9 mouse cellular contexts compared by ENCODE assay signal in genomic region chr10:127197104-127197503, GRCm38 (mm10). TPM values are rescaled to one million over a fixed set of nuclear protein-coding genes. Genes with fewer than 3 reads are reported as not detected.
DNase-seq lines count a peak whose midpoint lies in the region; ATAC-seq and TF ChIP-seq lines count a peak whose summit lies in the region.
"Had no signal": no experiment of that assay in that cellular context is flagged by ENCODE, and none has a peak within 500 bp of the region (broad histone marks: within the 10 kb centered on the region; RNA-seq: fewer than 3 reads in every experiment).

No protein-coding gene starts in this region.

- WGBS in heart, embryonic 13.5 days: 87% methylated on average over 8 of the region's 8 CpGs
- WGBS in hindbrain, postnatal 0 days: 86% methylated on average over 8 of the region's 8 CpGs

- H3K4me2 ChIP-seq in heart, embryonic 13.5 days: no peak overlapping the region
- no peak overlapping the region for H3K4me2 ChIP-seq in hindbrain, postnatal 0 days (ENCODE audit: low read depth, low read length)

- intact Hi-C loops in left cerebral cortex, adult 2 months (cut with DNase I): no loop called here

- H3K4me1 ChIP-seq in heart, embryonic 13.5 days: peaks cover 36% of the 10 kb centered on the region
- H3K4me1 ChIP-seq in G1E (ENCODE audit: insufficient read depth, low read depth, low read length): peaks cover 88% of the 10 kb centered on the region
- H3K4me1 ChIP-seq in hindbrain, postnatal 0 days (ENCODE audit: insufficient read depth, low read length): peaks cover 9% of the 10 kb centered on the region

- H3K9me3 ChIP-seq in heart, embryonic 13.5 days: no peaks in the 10 kb centered on the region
- no peaks in the 10 kb centered on the region for H3K9me3 ChIP-seq in G1E (replicated peaks)
- no peaks in the 10 kb centered on the region for H3K9me3 ChIP-seq in hindbrain, postnatal 0 days (ENCODE audit: low read length)

- H3K27me3 ChIP-seq in heart, embryonic 13.5 days (replicated peaks): no peaks in the 10 kb centered on the region
- H3K27me3 ChIP-seq in G1E (ENCODE audit: insufficient read depth, low read length): no peaks in the 10 kb centered on the region
- no peaks in the 10 kb centered on the region for H3K27me3 ChIP-seq in hindbrain, postnatal 0 days (ENCODE audit: insufficient read depth, low read length)

- no peak overlapping the region for H3K4me3 ChIP-seq in heart, embryonic 13.5 days
- H3K4me3 ChIP-seq in left cerebral cortex, adult 2 months: no peak overlapping the region
- peak overlapping the region; percentile 16; the same call in 1 of the 2 replicates for H3K4me3 ChIP-seq in G1E (ENCODE audit: low read depth, low read length)
- H3K4me3 ChIP-seq in hindbrain, postnatal 0 days (ENCODE audit: low read length): no peak overlapping the region

- H3K36me3 ChIP-seq in heart, embryonic 13.5 days: peaks cover 61% of the 10 kb centered on the region
- peaks cover 71% of the 10 kb centered on the region for H3K36me3 ChIP-seq in G1E (replicated peaks)
- H3K36me3 ChIP-seq in hindbrain, postnatal 0 days (ENCODE audit: insufficient read depth, low read length): peaks cover 5% of the 10 kb centered on the region; the same call in 1 of the 2 replicates

- H3K27ac ChIP-seq in heart, embryonic 13.5 days (replicated peaks): peak overlapping the region; percentile 95
- H3K27ac ChIP-seq in left cerebral cortex, adult 2 months: peak overlapping the region; percentile 99
- H3K27ac ChIP-seq in hindbrain, postnatal 0 days: peak overlapping the region; percentile 36

- no peak for DNase-seq in heart, adult 18-20 months
- no peak for DNase-seq in left cerebral cortex, adult 2 months (ENCODE audit: extremely low spot score in 1 of 2, low spot score in 2 of 2)
- no peak for DNase-seq in left cerebral cortex, adult 18-20 months (ENCODE audit: low spot score in 2 of 2)
- DNase-seq in G1E (ENCODE audit: low spot score): no peak
- DNase-seq in hindbrain, postnatal 0 days (ENCODE audit: low spot score): no peak
- DNase-seq in embryo, embryonic 11 days: no peak

- ATAC-seq in heart, embryonic 13.5 days (ENCODE audit: extremely low read depth, insufficient number of reproducible peaks, low FRiP score, low TSS enrichment): no peak
- ATAC-seq in G1E (ENCODE audit: extremely low read depth, insufficient number of reproducible peaks, low FRiP score, poor library complexity, severe bottlenecking): no peak
- no peak for ATAC-seq in hindbrain, postnatal 0 days
- ATAC-seq in granulocyte monocyte progenitor cell, adult 5-6 weeks (replicated peaks; ENCODE audit: poor library complexity, severe bottlenecking): no peak
- ATAC-seq: inflammation-experienced regulatory T-cells, adult 6 months had no signal

- TF ChIP-seq CTCF in left cerebral cortex, adult 2 months (IDR thresholded peaks at IDR 0.05): no peak
- TF ChIP-seq CTCF in G1E (IDR thresholded peaks at IDR 0.05; ENCODE audit: low read depth, low read length): no peak
- no peak for TF ChIP-seq CTCF in hindbrain, postnatal 0 days (IDR thresholded peaks at IDR 0.05; ENCODE audit: low read depth)

- H3K9ac ChIP-seq in heart, embryonic 13.5 days: no peak overlapping the region
- no peak overlapping the region for H3K9ac ChIP-seq in hindbrain, postnatal 0 days (replicated peaks; ENCODE audit: low read length)

RNA-seq across cellular contexts. Expression of gene Dtx3, which starts 1.6 kb away (rescaled TPM):
- polyA plus RNA-seq in heart, embryonic 13.5 days (2015; fragmentation: Nextera tagmentation; extraction: Ambion mirVana): 65.2 and 67.7 TPM in 2 replicates
- total RNA-seq in heart, adult 18-20 months (2021): 10 to 100 TPM; 18.1 to 21.2 TPM
- total RNA-seq in left cerebral cortex, adult 2 months (2021): 100 to 1,000 TPM; 207 to 223 TPM
- 100 to 1,000 TPM; 198 to 222 TPM for total RNA-seq in left cerebral cortex, adult 18-20 months (2021)
- total RNA-seq in G1E (2014; fragmentation: Nextera tagmentation) (318 and 360 TPM in 2 replicates), G1E (2017) (95.8 and 125 TPM in 2 replicates)
- polyA plus RNA-seq in G1E (2012): 213 and 260 TPM in 2 replicates
- total RNA-seq in hindbrain, postnatal 0 days (2014; rRNA removed): 233 and 240 TPM in 2 replicates
- polyA plus RNA-seq in hindbrain, postnatal 0 days (2015; fragmentation: Nextera tagmentation; extraction: Ambion mirVana): 170 and 185 TPM in 2 replicates
- 51.9 and 54.4 TPM in 2 replicates for total RNA-seq in granulocyte monocyte progenitor cell, adult 5-6 weeks (2014; fragmentation: Nextera tagmentation)
- total RNA-seq in granulocyte monocyte progenitor cell, adult 5-6 weeks (2017): 17.9 and 19.9 TPM in 2 replicates

RNA-seq across cellular contexts. Expression of gene Arhgef25, which starts 7.2 kb away (rescaled TPM):
- 21.4 and 21.6 TPM in 2 replicates for polyA plus RNA-seq in heart, embryonic 13.5 days (2015; fragmentation: Nextera tagmentation; extraction: Ambion mirVana)
- total RNA-seq in heart, adult 18-20 months (2021): 10 to 100 TPM in 1 of 2 experiments, 1 to 10 TPM in 1; 8.9 to 10.1 TPM
- 100 to 1,000 TPM; 198 to 208 TPM for total RNA-seq in left cerebral cortex, adult 2 months (2021)
- 100 to 1,000 TPM; 163 to 215 TPM for total RNA-seq in left cerebral cortex, adult 18-20 months (2021)
- 49.0 and 70.1 TPM in 2 replicates for total RNA-seq in G1E (2014; fragmentation: Nextera tagmentation)
- total RNA-seq in G1E (2017): 43.0 and 51.4 TPM in 2 replicates
- polyA plus RNA-seq in G1E (2012): 98.4 and 120 TPM in 2 replicates
- total RNA-seq in hindbrain, postnatal 0 days (2014; rRNA removed): 61.0 and 65.4 TPM in 2 replicates
- polyA plus RNA-seq in hindbrain, postnatal 0 days (2015; fragmentation: Nextera tagmentation; extraction: Ambion mirVana): 20.3 and 21.6 TPM in 2 replicates
- total RNA-seq in granulocyte monocyte progenitor cell, adult 5-6 weeks (2014; fragmentation: Nextera tagmentation): 3.2 TPM in 1 of 2 replicates, not detected in the other
- total RNA-seq in granulocyte monocyte progenitor cell, adult 5-6 weeks (2017): 0.15 and 0.95 TPM in 2 replicates

RNA-seq across cellular contexts. Expression of gene Pip4k2c, which starts 14.3 kb away (rescaled TPM):
- polyA plus RNA-seq in heart, embryonic 13.5 days (2015; fragmentation: Nextera tagmentation; extraction: Ambion mirVana): 23.2 and 23.8 TPM in 2 replicates
- 10 to 100 TPM; 30.3 to 30.8 TPM for total RNA-seq in heart, adult 18-20 months (2021)
- total RNA-seq in left cerebral cortex, adult 2 months (2021): 100 to 1,000 TPM; 113 to 115 TPM
- 100 to 1,000 TPM; 116 to 121 TPM for total RNA-seq in left cerebral cortex, adult 18-20 months (2021)
- total RNA-seq in G1E (2014; fragmentation: Nextera tagmentation) (136 and 141 TPM in 2 replicates), G1E (2017) (126 and 133 TPM in 2 replicates)
- 130 and 151 TPM in 2 replicates for polyA plus RNA-seq in G1E (2012)
- total RNA-seq in hindbrain, postnatal 0 days (2014; rRNA removed): 18.3 and 22.8 TPM in 2 replicates
- 19.9 and 20.2 TPM in 2 replicates for polyA plus RNA-seq in hindbrain, postnatal 0 days (2015; fragmentation: Nextera tagmentation; extraction: Ambion mirVana)
- total RNA-seq in granulocyte monocyte progenitor cell, adult 5-6 weeks (2014; fragmentation: Nextera tagmentation): 12.1 and 13.6 TPM in 2 replicates
- total RNA-seq in granulocyte monocyte progenitor cell, adult 5-6 weeks (2017): 7.6 and 13.8 TPM in 2 replicates

RNA-seq across cellular contexts. Expression of gene Slc26a10, which starts 16.7 kb away (rescaled TPM):
- 18.0 and 21.5 TPM in 2 replicates for polyA plus RNA-seq in heart, embryonic 13.5 days (2015; fragmentation: Nextera tagmentation; extraction: Ambion mirVana)
- 1 to 10 TPM; 8.0 to 9.2 TPM for total RNA-seq in heart, adult 18-20 months (2021)
- total RNA-seq in left cerebral cortex, adult 2 months (2021): 1 to 10 TPM; 3.8 TPM
- 1 to 10 TPM; 4.3 to 4.6 TPM for total RNA-seq in left cerebral cortex, adult 18-20 months (2021)
- total RNA-seq in G1E (2014; fragmentation: Nextera tagmentation): 8.4 and 10.1 TPM in 2 replicates
- 0.58 and 0.98 TPM in 2 replicates for total RNA-seq in G1E (2017)
- 0.68 and 0.94 TPM in 2 replicates for polyA plus RNA-seq in G1E (2012)
- total RNA-seq in hindbrain, postnatal 0 days (2014; rRNA removed): 0.31 TPM in 1 of 2 replicates, not detected in the other
- 0.79 and 1.1 TPM in 2 replicates for polyA plus RNA-seq in hindbrain, postnatal 0 days (2015; fragmentation: Nextera tagmentation; extraction: Ambion mirVana)
- 0.15 TPM in 1 of 2 replicates, not detected in the other for total RNA-seq in granulocyte monocyte progenitor cell, adult 5-6 weeks (2014; fragmentation: Nextera tagmentation)
- total RNA-seq in granulocyte monocyte progenitor cell, adult 5-6 weeks (2017): 0.26 and 0.88 TPM in 2 replicates

RNA-seq across cellular contexts. Expression of gene B4galnt1, which starts 32.1 kb away (rescaled TPM):
- polyA plus RNA-seq in heart, embryonic 13.5 days (2015; fragmentation: Nextera tagmentation; extraction: Ambion mirVana): 1.2 and 1.7 TPM in 2 replicates
- 1 to 10 TPM; 1.8 to 7.9 TPM for total RNA-seq in heart, adult 18-20 months (2021)
- 100 to 1,000 TPM; 122 to 125 TPM for total RNA-seq in left cerebral cortex, adult 2 months (2021)
- 100 to 1,000 TPM; 119 to 130 TPM for total RNA-seq in left cerebral cortex, adult 18-20 months (2021)
- total RNA-seq in G1E (2014; fragmentation: Nextera tagmentation) (173 and 188 TPM in 2 replicates), G1E (2017) (65.0 and 66.7 TPM in 2 replicates)
- 292 and 318 TPM in 2 replicates for polyA plus RNA-seq in G1E (2012)
- 111 and 112 TPM in 2 replicates for total RNA-seq in hindbrain, postnatal 0 days (2014; rRNA removed)
- polyA plus RNA-seq in hindbrain, postnatal 0 days (2015; fragmentation: Nextera tagmentation; extraction: Ambion mirVana): 56.7 and 65.3 TPM in 2 replicates
- total RNA-seq in granulocyte monocyte progenitor cell, adult 5-6 weeks (2014; fragmentation: Nextera tagmentation): 288 and 308 TPM in 2 replicates
- 141 and 161 TPM in 2 replicates for total RNA-seq in granulocyte monocyte progenitor cell, adult 5-6 weeks (2017)

Comparison
In these comparisons a context has a peak if more than half of its experiments do, and no peak if none do; other contexts are left out.
1. H3K27ac ChIP-seq: peak in every context shown above with its lines; median percentile 99 in left cerebral cortex, adult 2 months; 95 in heart, embryonic 13.5 days; 36 in hindbrain, postnatal 0 days.